In genomic region chr15:79670249-79670971, GRCm38 (mm10) we compare ENCODE assay signal across 8 mouse cellular contexts. TPM values are rescaled to one million over a fixed set of nuclear protein-coding genes. Genes with fewer than 3 reads are reported as not detected.
A peak's percentile ranks its signal among the peaks of the same experiment; 100 is the strongest.
DNase-seq lines count a peak whose midpoint lies in the region; ATAC-seq and TF ChIP-seq lines count a peak whose summit lies in the region.

TSS of gene Tomm22 (plus strand) at chr15:79670861.

- 0 out of 2 replicates have a peak, but pooled peaks cover 2% of the 10 kb centered on the region for H3K79me2 ChIP-seq in heart, adult 2 months (replicated peaks; ENCODE audit: control insufficient read depth, insufficient read depth, low read length)

- H3K4me1 ChIP-seq in embryonic facial prominence, embryonic 13.5 days = peaks cover 7% of the 10 kb centered on the region
- H3K4me1 ChIP-seq in heart, adult 2 months (ENCODE audit: control insufficient read depth, insufficient read depth, low read length) = peaks cover 2% of the 10 kb centered on the region; the same call in 1 of the 2 replicates
- H3K4me1 ChIP-seq in limb, embryonic 14.5 days (ENCODE audit: control insufficient read depth, insufficient read depth, low read length) = no peaks in the 10 kb centered on the region
- peaks cover 5% of the 10 kb centered on the region; the same call in 1 of the 2 replicates for H3K4me1 ChIP-seq in midbrain, postnatal 0 days (ENCODE audit: insufficient read depth, low read length)

- no peaks in the 10 kb centered on the region for H3K27me3 ChIP-seq in embryonic facial prominence, embryonic 13.5 days
- H3K27me3 ChIP-seq in heart, adult 2 months (ENCODE audit: control insufficient read depth, insufficient read depth, low read length) = no peaks in the 10 kb centered on the region
- H3K27me3 ChIP-seq in limb, embryonic 14.5 days (ENCODE audit: control insufficient read depth, insufficient read depth, low read length) = no peaks in the 10 kb centered on the region
- H3K27me3 ChIP-seq in midbrain, postnatal 0 days (ENCODE audit: insufficient read depth, low read length) = no peaks in the 10 kb centered on the region

- peak; percentile 53; the same call in 1 of the 2 replicates for TF ChIP-seq EP300 in heart, adult 2 months (IDR thresholded peaks at IDR 0.05; ENCODE audit: insufficient read depth, low read depth, low read length)

- H3K9me3 ChIP-seq in embryonic facial prominence, embryonic 13.5 days = no peaks in the 10 kb centered on the region
- H3K9me3 ChIP-seq in limb, embryonic 14.5 days (ENCODE audit: control insufficient read depth, low read length) = no peaks in the 10 kb centered on the region
- no peaks in the 10 kb centered on the region for H3K9me3 ChIP-seq in midbrain, postnatal 0 days (ENCODE audit: low read length)

- H3K9ac ChIP-seq in embryonic facial prominence, embryonic 13.5 days = peak within 1 kb of the TSS; percentile 87
- peak within 1 kb of the TSS; percentile 86 for H3K9ac ChIP-seq in heart, adult 2 months (ENCODE audit: low read depth, low read length)
- peak within 1 kb of the TSS; percentile 80 for H3K9ac ChIP-seq in limb, embryonic 14.5 days (ENCODE audit: low read depth, low read length, severe bottlenecking)
- peak within 1 kb of the TSS; percentile 69 for H3K9ac ChIP-seq in midbrain, postnatal 0 days (replicated peaks; ENCODE audit: low read length, poor library complexity, severe bottlenecking)

- peak within 1 kb of the TSS; percentile 48; the same call in 1 of the 2 replicates for H3K27ac ChIP-seq in embryonic facial prominence, embryonic 13.5 days
- H3K27ac ChIP-seq in heart, adult 2 months = peak within 1 kb of the TSS; percentile 70
- 0 out of 2 replicates have a peak within 1 kb of the TSS, but pooled peaks have one; percentile 13 for H3K27ac ChIP-seq in limb, embryonic 14.5 days (replicated peaks; ENCODE audit: low read depth, low read length)
- H3K27ac ChIP-seq in midbrain, postnatal 0 days (ENCODE audit: low read depth, low read length) = peak within 1 kb of the TSS; percentile 32; the same call in 1 of the 2 replicates

- intact Hi-C loops in heart, adult 2 months (cut with DNase I) = loop anchor here (1.0 kb wide), 1 partner anchor 12 kb away; the partner anchor contains the start of gene Fam227a

- H3K4me3 ChIP-seq in embryonic facial prominence, embryonic 13.5 days = peak within 1 kb of the TSS; percentile 96
- H3K4me3 ChIP-seq in heart, adult 2 months = peak within 1 kb of the TSS; percentile 98
- H3K4me3 ChIP-seq in limb, embryonic 14.5 days (replicated peaks; ENCODE audit: low read length) = peak within 1 kb of the TSS; percentile 85
- H3K4me3 ChIP-seq in midbrain, postnatal 0 days (ENCODE audit: low read depth, low read length) = peak within 1 kb of the TSS; percentile 84

- 18% methylated on average over 33 of the region's 33 CpGs for WGBS in embryonic facial prominence, embryonic 13.5 days
- WGBS in heart, adult 2 months = 15% methylated on average over 33 of the region's 33 CpGs
- WGBS in limb, embryonic 14.5 days = 20% methylated on average over 32 of the region's 33 CpGs
- 17% methylated on average over 32 of the region's 33 CpGs for WGBS in midbrain, postnatal 0 days

- peaks cover 60% of the 10 kb centered on the region for H3K36me3 ChIP-seq in embryonic facial prominence, embryonic 13.5 days
- H3K36me3 ChIP-seq in heart, adult 2 months (ENCODE audit: control insufficient read depth, insufficient read depth, low read length) = no peaks in the 10 kb centered on the region
- peaks cover 51% of the 10 kb centered on the region for H3K36me3 ChIP-seq in limb, embryonic 14.5 days (ENCODE audit: control insufficient read depth, insufficient read depth, low read length)
- peaks cover 44% of the 10 kb centered on the region for H3K36me3 ChIP-seq in midbrain, postnatal 0 days (ENCODE audit: insufficient read depth, low read length)

- TF ChIP-seq POLR2A in heart, adult 2 months (IDR thresholded peaks at IDR 0.05; ENCODE audit: insufficient read depth, low read depth, low read length) = peak; percentile 39; the same call in 1 of the 2 replicates
- peak; percentile 62; the same call in 1 of the 2 replicates for TF ChIP-seq POLR2A in limb, embryonic 14.5 days (IDR thresholded peaks at IDR 0.05; ENCODE audit: borderline replicate concordance, extremely low read depth, insufficient read depth, insufficient read length)

- peak; percentile 80 for DNase-seq in 3134 (ENCODE audit: extremely low read depth, insufficient read length, low spot score)
- DNase-seq in adrenal gland, postnatal 36 days = peak; percentile 92 to 95
- DNase-seq in heart, adult 2 months = peak; percentile 90 to 92
- peak; percentile 91 for DNase-seq in kidney, adult 9 months
- peak; percentile 96 for DNase-seq in limb, embryonic 14.5 days (ENCODE audit: low spot score)
- DNase-seq in midbrain, postnatal 0 days (ENCODE audit: low spot score) = peak; percentile 97
- peak; percentile 78 to 84 for DNase-seq in spleen, postnatal 14 days (ENCODE audit: low spot score in 2 of 2)

- peak; percentile 75 for TF ChIP-seq CTCF in heart, adult 2 months (IDR thresholded peaks at IDR 0.05)
- peak; percentile 73 for TF ChIP-seq CTCF in midbrain, postnatal 0 days (IDR thresholded peaks at IDR 0.05)

- ATAC-seq in embryonic facial prominence, embryonic 13.5 days (ENCODE audit: insufficient number of reproducible peaks, insufficient read depth, low FRiP score, low TSS enrichment, low read depth) = peak; percentile 90
- peak; percentile 95 for ATAC-seq in limb, embryonic 14.5 days (ENCODE audit: low FRiP score, low read depth)
- peak; percentile 95 for ATAC-seq in midbrain, postnatal 0 days (ENCODE audit: low FRiP score)

- H3K4me2 ChIP-seq in embryonic facial prominence, embryonic 13.5 days = peak within 1 kb of the TSS; percentile 70
- peak within 1 kb of the TSS; percentile 57 for H3K4me2 ChIP-seq in limb, embryonic 14.5 days (replicated peaks; ENCODE audit: low read depth, low read length, severe bottlenecking)
- peak within 1 kb of the TSS; percentile 76 for H3K4me2 ChIP-seq in midbrain, postnatal 0 days (ENCODE audit: low read depth, low read length, poor library complexity, severe bottlenecking)

RNA-seq across cellular contexts. Expression of gene Tomm22, which starts in this region (rescaled TPM):
- 100 to 1,000 TPM; 110 to 112 TPM for total RNA-seq in adrenal gland, postnatal 36 days (2021)
- 238 TPM in 2 replicates for polyA plus RNA-seq in embryonic facial prominence, embryonic 13.5 days (2015; fragmentation: Nextera tagmentation; extraction: Ambion mirVana)
- total RNA-seq in heart, adult 2 months (2021) = 100 to 1,000 TPM in 1 of 2 experiments, 10 to 100 TPM in 1; 99.8 to 109 TPM
- 57.8 and 112 TPM in 2 replicates for polyA plus RNA-seq in heart, adult 2 months (2012; rRNA removed)
- polyA plus RNA-seq in limb, embryonic 14.5 days (2012; rRNA removed) = 112 and 117 TPM in 2 replicates
- 207 and 217 TPM in 2 replicates for polyA plus RNA-seq in limb, embryonic 14.5 days (2014; fragmentation: Nextera tagmentation; extraction: Ambion mirVana)
- total RNA-seq in midbrain, postnatal 0 days (2014; rRNA removed) = 161 and 180 TPM in 2 replicates
- 229 and 230 TPM in 2 replicates for polyA plus RNA-seq in midbrain, postnatal 0 days (2015; fragmentation: Nextera tagmentation; extraction: Ambion mirVana)

Comparison
In these comparisons a context has a peak if more than half of its experiments do, and no peak if none do; other contexts are left out.
1. Peak in every context shown above with its lines: DNase-seq, ATAC-seq, H3K4me3 ChIP-seq and H3K27ac ChIP-seq.
2. H3K27ac ChIP-seq: peak in every context shown above with its lines; median percentile 70 in heart, adult 2 months; 48 in embryonic facial prominence, embryonic 13.5 days; 32 in midbrain, postnatal 0 days; 13 in limb, embryonic 14.5 days.